Mouse (Mus musculus) spleen, postnatal 10 days (tissue): ENCODE measurements around the gene Mafb.
A peak's percentile ranks its signal among the peaks of the same experiment; 100 is the strongest.

Experiments
- DNase-seq, 2 experiments: peaks; one replicate each; pipeline ENCODE4 v3.0.0; 2021 to 2022; ENCODE audit warnings: low spot score in 2 of 2

Gene Mafb

DNA sequence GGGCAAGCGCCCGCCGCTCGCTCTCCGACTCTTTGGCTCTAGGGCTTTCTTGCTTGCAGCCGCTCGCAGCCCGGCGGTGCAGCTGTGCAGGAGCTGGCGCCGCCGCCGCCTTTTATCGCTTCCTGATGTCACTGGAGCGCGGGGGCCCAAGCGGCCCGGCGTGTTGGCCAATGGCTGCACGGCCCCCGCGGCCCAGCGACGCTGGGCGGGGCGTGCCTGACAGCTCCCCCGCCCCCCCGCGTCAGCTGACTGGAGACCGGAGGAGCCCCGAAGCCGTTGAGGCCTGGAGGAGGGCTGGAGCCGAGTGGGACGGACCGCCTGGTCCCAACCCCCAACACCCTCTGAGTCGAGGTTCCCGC is at the start of gene Mafb:
Mafb (minus strand) TSS at position 86 of the 359 bp plus-strand sequence.
- DNase-seq, result peak; percentile 18 to 70

DNA sequence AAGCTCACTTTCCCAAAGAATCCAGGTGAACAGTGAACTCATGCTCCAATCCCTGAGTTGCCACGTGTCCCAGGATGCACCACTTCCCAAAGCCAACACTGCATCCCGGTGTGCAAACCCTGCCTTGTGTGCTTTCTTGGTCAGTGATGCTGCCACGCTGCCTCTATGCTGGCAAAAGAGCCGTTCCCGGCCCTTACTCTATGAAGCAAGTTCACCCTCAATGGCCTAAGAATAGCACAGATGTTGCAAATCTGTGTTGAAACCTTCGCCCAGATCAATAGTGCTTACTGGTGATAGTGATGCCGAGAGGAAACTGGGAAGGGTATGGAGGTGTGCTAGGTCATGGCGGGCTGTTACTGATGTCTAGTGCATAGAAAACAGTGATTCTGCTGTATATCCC is 48.3 kb upstream of the Mafb start:
- no peak for DNase-seq

DNA sequence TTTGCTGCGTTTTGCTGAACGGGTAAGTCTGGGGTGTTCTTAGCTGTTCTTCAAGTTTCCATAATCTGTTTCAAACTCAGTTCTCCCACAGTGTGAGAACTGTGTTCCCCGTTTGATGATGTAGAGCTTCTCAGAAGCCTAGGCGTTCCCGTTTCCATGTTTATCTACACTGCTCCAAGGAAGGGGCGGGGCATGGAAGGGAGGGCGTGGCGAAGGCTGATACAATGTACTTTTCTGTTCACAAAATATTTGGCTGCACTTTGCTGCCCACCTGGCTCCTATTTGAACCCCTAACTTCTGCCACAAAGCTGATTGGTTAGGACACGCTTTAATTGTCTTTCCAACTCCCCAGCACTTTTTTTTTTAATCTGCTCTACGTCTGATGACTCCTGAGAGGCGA is 47.9 kb upstream of the Mafb start:
- no peak for DNase-seq

DNA sequence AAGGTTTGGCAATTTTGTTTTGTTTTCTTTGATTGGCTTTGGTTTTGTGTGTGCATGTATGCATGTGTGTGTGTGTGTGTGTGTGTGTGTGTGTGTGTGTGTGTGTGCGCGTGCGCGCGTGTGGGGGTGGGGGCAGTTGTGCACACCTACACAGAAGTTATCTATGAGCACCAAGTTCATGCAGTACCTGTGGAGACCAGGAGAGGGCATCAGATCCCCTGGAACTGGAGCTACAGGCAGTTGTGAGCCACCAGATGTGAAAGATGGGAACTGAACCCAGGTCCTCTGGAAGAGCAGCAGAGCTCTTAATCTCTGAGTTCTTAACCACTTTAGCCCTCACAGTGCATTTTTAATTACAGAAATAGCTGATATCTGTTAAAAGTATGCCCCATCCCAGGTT is 47.1 kb upstream of the Mafb start:
- peak in 1 of 2 experiments; percentile 41 for DNase-seq

DNA sequence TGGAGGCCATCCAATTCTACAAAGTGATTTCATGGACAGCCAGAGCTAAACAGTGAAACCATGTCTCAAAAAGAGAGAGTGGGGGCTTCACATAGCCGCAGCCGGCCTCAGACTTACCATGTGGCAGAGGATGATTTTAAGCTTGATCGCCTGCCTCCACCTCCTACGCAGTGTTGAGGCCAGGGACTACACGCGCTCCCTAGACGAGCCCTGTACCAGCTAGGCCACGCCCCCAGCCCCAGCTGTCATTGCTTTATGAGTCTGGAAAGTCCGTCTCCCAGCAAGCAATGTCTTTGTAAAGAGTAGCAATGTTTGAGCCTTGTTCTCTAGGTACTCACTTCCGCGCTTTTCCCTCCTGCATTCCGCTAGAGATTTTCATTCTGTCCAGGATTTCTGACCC is 46.2 kb upstream of the Mafb start:
- DNase-seq, result no peak

DNA sequence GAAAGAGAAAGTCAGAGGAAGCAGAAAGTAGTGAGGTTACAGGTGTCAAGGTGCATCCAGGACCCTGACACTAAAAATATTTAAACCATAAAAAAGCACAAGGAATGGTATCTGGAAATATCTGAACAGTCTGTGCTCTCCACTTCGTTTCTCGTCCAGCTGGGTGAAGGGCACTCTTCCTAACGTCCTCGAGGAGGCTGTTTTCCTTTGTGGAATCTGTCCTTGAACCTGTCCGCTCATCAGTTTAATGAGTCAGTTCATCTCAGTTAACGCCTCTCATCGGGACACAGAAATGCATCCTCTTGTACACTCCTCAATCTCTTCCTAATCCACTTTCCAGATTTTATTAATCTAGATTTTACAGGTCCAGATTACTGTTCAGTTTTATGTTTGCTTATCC is 44.6 kb upstream of the Mafb start:
- no peak for DNase-seq

DNA sequence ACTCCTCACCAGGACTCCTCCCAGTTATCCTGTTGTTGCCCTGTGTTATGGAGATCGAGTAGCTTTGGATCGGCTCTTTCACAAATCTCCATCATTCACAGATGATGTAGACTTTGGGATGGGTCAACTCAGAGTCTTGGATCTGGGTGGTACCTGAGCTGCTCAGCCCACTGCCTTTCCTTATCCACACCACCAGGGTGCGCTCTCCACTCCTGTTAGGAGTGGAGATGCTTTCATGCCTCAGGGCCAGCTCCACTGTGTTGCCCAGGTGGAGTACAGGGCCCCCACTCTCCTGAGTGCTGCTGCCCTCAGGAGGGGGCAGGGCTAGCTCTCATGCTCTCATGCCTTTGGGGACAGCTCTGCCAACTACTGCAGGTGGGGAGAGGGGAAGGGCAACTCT is 40.9 kb upstream of the Mafb start:
- DNase-seq, result no peak

DNA sequence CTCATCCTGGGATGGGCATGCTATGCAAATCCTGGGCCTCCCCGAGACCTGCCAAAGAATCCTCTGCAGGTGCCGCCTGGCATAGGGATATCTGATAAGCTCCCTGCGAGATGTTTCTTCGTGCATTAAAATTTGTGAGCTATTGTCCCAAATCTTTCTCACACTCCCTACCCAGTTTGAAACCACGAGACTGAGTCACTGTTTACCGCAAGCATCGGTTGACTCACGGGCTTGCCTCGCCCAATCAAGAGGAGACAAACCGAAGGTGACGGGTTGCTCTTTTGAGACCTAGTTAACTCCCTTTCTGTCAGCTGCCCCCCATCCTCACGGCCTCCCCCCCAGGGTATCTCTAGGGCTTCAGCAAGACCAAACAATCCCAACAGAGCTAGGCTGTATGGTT is 30.9 kb upstream of the Mafb start:
- no peak for DNase-seq

DNA sequence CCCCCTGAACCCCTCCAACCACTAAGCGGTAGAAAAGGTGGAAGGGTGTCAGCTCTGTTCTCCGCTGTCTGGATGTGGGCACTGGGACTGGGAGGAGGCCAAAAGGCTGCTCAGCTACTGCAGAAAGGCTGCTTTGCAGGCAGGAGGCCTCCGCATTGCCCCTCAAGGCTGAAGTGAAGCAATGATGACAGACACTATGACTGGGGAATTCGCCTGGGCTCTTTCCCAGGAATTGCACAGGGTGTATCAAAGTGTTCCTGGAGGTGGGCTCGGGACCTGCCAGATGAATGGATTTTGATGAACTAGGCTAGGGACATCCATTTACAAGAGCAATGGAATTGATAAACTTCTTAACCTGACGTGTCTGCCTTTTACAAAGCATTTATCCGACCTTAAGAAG is 27.9 kb upstream of the Mafb start:
- DNase-seq, result no peak

DNA sequence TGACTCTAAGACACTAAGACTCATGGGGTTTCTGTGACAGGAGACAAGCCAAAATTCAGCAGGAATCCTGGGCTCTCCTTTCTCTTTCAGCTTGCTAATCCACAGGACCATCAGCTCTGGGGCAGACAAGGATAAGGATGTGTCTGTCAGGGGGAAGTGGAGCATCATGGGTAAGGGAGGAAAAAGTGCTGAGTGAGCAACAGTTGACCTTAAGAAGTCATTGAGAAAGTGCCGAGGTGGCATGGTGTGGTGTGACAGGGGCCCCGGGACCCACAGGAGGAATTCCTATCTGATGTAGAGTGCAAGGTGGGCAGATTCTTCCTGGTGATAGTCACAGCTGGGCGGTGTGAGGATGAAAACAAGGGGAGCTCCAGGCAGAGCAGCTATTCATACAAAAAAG is 25.8 kb upstream of the Mafb start:
- DNase-seq, result no peak

DNA sequence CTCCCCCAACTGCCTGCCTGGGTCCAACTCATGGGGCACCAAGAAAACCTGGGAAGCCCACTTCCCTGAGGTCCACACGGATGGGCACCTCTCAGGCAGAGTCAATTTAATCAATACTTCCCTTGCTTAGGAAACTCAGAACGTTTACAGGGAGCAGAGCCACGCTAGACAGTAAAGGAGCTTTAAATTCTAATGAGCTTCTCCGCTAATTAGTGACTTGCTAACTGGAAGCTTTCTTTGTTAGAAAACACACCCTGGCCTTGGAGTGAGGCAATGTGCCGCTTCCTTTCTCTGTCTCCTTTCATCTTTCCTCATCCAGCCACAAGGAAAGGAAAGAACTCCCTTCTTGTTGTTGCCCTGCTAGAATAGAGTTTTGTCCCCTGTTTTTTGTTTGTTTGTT is 21.7 kb upstream of the Mafb start:
- DNase-seq, result no peak

DNA sequence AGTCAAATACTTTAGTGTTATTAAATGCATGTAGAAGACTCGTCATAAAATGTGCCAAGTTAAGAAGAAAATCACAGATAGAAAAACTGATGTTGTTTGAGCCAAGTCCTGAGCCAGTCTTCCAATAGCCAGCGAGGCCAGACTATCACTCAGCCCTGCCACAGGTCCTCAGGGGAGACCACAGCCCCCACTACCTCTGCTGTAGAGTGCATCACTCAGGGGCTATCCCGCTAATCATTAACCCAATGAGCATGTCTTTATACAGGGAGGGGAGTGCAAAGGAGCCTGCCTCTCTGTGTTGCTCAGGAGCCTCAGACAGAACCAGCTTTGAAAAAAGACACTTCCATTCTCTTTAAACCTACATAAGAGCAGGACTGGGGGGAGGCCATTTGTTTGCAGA is 16.6 kb upstream of the Mafb start:
- DNase-seq, result no peak

DNA sequence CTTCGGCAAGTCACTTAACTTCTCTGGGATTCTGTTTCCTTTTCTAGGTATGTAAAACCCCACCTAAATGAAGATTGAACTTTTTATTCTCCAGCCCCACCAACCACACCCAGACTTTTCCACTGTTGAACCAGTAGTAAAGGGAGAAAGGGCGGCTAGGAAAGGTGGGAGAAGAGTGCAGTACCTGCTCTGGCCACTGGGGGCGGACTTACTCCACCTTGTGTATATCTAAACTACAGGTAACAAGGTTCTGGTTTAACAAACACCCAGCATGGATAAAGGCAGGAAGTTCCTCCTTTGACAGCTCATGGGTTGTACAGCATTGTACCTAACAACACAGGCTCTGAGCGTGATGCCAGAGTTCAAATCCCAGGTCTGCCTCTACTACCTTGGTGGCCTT is 11.4 kb upstream of the Mafb start:
- DNase-seq, result peak; percentile 37 to 65

DNA sequence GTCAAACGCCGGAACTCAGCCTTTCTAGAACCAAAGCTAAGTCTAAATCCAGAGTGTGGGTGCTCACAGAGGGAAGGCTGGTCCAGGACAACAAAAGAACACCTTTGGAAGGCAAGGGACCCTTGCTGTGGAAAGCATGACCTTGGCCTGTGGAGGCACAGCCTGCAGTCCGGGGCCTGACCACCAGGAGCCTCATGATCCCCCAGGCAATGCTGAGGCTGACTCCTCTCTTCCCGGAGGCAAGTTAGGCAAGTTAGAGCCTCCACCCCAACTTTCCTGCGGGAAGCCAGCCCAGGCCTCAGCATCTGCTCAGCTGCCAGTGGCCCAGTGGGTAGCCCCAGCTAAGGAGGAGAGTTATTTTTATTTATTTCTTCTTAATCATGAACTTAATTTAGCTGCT is 9.4 kb upstream of the Mafb start:
- DNase-seq, result no peak

DNA sequence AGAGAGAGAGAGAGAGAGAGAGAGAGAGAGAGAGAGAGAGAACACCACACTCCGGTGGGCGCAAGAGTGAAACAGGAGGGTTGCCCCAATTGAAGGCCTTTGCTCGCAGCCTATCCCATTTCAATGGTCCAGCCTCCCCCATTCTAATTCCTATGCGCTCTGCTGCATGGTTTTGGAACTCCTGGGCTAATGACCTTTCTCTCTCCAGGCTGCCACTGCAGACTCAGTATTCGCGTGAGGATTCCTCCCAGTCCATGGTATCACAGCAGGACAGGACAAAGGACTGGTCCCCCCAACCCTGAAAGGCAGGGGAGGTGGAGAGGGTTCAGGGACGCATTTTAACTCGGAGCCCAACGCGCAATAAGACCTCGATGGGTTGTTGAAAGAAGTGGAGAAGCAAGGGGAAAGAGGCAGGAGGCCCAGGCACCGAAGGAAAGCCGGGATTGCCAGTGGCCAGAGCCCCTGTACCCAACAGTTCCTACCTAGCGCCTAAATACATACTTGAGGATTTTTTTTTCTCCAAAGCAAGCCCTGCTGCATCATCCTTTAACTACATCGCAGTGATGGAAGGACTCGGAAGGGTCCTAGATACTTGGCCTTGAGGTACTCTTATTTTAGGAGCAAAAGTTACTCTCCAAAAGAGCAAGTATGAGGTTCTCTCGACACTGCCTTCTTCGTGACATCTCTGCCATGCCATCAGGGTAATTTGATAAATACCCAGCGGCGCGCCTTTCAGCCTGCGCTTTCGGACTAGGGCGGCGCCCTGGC is 3.0 kb upstream of the Mafb start:
- no peak for DNase-seq

DNA sequence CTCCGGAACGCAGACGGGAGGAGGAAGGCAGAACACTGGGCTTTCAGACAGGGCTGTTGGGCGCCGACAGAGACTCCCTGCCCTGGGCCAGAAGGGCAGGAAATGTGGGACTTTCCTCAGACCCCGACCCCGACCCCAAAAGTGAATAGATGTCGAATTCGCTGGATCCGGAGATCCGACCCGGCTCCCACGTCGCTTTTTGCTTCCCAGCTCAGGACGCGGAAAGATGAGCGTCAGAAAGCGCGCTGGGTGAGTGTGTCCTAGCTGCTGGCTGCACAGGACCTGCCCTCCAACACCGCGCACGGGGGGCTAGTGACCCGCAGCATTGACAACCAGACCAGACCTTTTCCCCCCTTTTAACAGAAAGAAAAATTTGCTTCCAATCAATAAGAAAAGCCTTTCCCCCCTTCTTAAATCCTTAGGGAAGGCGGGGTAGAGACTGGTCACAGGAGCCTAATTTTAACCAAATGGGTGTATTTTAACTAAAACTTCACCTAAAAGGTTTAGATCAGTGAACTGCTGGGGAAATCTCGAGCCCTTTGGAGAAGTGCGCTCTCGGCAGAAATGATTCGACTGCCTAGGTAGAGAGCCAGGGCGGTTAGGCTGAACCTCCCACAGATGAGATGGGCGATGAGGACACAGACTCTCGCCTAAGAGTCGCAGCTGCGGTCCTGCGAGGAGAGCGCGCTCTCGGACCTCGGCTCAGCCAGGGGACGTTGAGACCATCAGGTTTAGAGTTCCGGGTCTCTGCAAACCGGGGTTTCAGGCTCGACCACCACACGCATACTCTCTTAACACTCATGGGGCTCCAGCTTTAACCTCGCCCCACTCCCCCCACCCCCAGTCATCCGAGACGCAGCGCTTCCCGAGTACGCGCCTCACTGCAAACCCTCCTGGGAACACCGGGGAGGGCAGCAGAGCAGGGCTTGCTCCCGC is 1.8 kb upstream of the Mafb start:
- no peak for DNase-seq

DNA sequence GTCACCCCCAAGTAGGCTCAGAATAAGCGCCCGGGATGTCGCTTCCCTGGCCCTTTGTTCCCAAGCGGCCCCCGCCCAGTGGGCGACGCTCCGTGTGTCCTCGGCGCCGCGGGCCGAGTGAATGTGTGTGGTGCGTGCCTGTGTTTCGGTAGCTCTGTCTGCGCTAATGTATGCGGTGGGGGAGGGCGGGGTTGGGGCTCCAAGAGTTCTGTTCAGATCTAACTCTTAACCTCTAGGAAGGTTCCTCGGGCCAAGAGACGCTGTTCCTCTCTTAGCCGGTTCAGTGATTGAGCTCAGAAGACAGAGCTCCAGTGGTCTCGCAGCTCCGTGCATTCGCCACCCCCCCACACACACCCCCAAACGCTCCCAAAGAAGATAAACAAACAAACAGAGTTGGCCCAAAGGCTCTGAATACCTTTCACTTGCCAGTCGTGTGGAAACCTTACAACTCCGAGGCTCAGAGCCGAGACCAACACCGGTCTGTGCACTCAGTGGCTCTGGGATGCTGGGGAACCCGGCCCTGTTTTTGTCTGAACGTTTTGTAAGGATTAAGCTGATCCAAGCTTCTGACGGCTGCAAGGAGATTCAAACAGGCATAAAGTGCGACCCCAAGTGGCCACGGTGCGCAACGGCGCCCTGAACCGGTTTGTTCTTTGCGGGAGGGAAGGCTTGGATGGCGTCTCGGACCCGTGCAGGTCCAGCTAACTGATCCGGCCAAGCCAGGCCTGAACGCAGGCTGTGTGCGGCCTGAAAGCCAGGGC is 763 bp upstream of the Mafb start:
- peak; percentile 41 to 71 for DNase-seq

DNA sequence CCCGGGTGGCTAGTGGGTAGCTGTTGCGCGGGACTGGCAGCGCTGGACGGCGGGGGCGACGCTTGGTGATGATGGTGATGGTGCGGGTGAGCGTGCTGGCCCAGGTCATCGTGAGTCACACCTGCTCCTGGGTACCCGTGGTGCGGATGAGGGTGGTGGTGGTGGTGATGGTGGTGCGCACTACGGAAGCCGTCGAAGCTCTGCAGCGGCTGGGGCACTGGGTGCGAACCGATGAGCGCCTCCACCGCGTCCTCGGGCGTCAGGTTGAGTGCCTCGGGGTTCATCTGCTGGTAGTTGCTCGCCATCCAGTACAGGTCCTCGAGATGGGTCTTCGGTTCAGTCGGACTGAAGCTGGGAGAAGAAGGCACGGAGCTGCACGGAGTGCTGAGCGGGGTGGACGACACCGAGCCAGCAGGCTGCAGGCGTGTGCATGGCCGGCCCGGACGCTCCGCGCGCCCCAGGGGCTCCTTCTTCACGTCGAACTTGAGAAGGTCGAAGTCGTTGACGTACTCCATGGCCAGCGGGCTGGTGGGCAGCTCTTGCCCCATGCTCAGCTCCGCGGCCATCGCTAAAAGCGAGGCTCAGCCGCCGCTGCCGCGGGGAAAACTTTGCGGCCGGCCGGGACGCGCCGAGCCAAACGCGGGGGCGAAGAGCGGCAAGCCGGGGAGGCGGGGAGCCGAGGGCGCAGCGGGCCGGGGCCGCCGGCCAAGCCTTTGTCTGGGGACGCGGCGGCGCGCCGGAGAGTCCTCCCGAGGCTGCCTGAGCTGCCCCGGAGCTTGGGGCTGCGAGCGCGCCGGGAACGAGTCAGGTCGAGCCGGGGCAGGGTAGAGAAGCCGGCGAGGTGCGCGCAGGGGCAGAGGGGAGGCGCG is 520 bp downstream of the Mafb start:
- no peak for DNase-seq

DNA sequence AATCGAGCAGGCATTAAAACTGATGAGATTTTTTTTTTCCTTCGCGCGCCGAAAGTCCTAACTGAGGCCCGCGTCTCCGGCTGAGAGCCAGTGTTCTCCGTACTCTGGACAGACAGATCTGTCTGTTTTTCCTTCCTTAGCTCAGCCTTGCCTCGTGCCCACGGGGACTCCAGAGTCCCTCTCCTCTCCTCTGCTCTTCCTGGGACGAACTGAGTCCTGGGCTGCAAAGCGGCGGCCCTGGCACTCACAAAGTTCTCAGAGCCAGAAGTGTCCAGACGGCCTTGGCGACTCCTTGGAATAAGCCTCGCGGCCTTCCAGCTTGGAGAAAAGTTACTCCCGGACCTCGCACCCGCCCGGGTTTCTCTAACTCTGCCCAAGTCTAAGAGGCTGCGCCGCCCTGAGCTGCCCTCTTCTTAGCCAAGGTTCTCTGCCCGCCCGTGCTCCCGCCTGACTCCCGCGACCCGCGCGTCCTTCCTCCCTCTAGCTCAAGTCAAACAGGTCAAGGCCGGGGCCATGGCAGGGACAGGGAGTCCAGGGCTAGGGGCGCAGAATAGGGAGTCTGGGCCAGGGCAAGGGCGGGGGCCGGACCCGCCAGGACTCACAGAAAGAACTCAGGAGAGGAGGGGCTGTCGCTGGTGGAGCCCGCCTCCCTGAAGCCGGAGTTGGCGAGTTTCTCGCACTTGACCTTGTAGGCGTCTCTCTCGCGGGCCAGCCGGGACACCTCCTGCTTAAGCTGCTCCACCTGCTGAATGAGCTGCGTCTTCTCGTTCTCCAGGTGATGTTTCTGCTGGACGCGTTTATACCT is 1.6 kb downstream of the Mafb start:
- peak in 1 of 2 experiments; percentile 19 for DNase-seq

DNA sequence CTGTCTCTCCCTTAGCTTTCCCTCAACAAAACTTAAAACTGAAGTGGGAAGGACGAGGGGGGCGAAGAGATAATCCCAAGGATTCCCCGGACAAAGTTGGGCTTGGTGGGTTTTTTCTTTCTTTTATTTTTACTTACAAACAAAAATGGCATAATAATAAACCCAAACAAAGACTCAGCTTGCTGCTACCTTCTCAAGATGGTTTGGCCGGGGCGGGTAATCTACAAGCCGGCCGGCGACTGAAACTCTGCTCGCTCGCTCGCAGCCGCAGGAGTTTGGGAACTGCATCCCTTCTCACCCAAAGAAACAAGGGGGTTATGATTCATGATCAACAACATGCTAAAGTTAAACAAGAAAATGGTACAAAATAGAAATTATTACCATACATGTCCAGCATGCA is 2.2 kb downstream of the Mafb start:
- DNase-seq, result no peak
